Mouse (Mus musculus) hindbrain, postnatal 0 days (tissue): ENCODE results near the gene Ampd2. TPM values are rescaled to one million over a fixed set of nuclear protein-coding genes. Genes with fewer than 3 reads are reported as not detected.
A peak's percentile ranks its signal among the peaks of the same experiment; 100 is the strongest.

Source experiments
- ATAC-seq: fragments of 200-750 bp; cut with Nextera tagmentation; 2 replicates; pipeline ENCODE4 v1.8.0; 2017; ENCODE audit warnings: mild to moderate bottlenecking, moderate TSS enrichment, moderate library complexity
- DNase-seq: peaks from one replicate; pipeline ENCODE4 v3.0.0-alpha.2; 2015; ENCODE audit warnings: low spot score
- H3K27ac ChIP-seq: fragments of 300-500 bp; sonication (generic); 2 replicates; pipeline ENCODE4 v1.5.1; 2014; ENCODE audit warnings: mild to moderate bottlenecking
- H3K27me3 ChIP-seq: fragments of 300-500 bp; sonication (generic); 2 replicates; pipeline ENCODE4 v1.6.1; 2014; ENCODE audit warnings: low read length, mixed read lengths; ENCODE audit not compliant: insufficient read depth
- H3K36me3 ChIP-seq: fragments of 300-500 bp; sonication (generic); 2 replicates; pipeline ENCODE4 v1.6.1; 2014; ENCODE audit warnings: low read length, mixed read lengths; ENCODE audit not compliant: insufficient read depth
- H3K4me1 ChIP-seq: fragments of 300-500 bp; sonication (generic); 2 replicates; pipeline ENCODE4 v1.6.1; 2014; ENCODE audit warnings: antibody characterized with exemption, low read length, mixed read lengths; ENCODE audit not compliant: insufficient read depth
- H3K4me2 ChIP-seq: fragments of 300-500 bp; sonication (generic); 2 replicates; pipeline ENCODE4 v1.6.1; 2014; ENCODE audit warnings: low read depth, mild to moderate bottlenecking, low read length, moderate library complexity, mixed read lengths
- H3K4me3 ChIP-seq: fragments of 300-500 bp; sonication (generic); 2 replicates; pipeline ENCODE4 v1.5.1; 2014; ENCODE audit warnings: low read length
- H3K9ac ChIP-seq: fragments of 300-500 bp; sonication (generic); replicated peaks from 2 replicates; pipeline ENCODE4 v1.6.1; 2014; ENCODE audit warnings: mild to moderate bottlenecking, low read length, moderate library complexity, mixed read lengths
- H3K9me3 ChIP-seq: fragments of 300-500 bp; sonication (generic); 2 replicates; pipeline ENCODE4 v1.6.1; 2016; ENCODE audit warnings: low read length, mixed read lengths
- CTCF ChIP-seq: IDR thresholded peaks from 2 replicates; pipeline ENCODE4 v1.5.1; 2016; ENCODE audit warnings: antibody characterized with exemption, control low read depth, low read depth
- WGBS: fragments of 180-500 bp; shearing (Covaris S2); extraction: QIAGEN DNeasy Blood & Tissue Kit; methylation state at CpG from one replicate; pipeline ENCODE4 v1.1.7; 2014; 5-methylcytosine and 5-hydroxymethylcytosine counted together
- polyA plus RNA-seq: library from polyadenylated mRNA; unstranded; fragments of >200 nt; fragmentation: Nextera tagmentation; extraction: Ambion mirVana; gene quantifications from 2 replicates; pipeline ENCODE4 v1.2.1, GENCODE M21; 2015
- total RNA-seq: library from RNA; depleted of rRNA; stranded (reverse); fragments of >200 nt; gene quantifications from 2 replicates; pipeline ENCODE4 v1.2.3, GENCODE M21; 2014

The Ampd2 gene
- total and polyA plus RNA-seq, 2 experiments from 2014 or later = 40.3 to 56.6 TPM

DNA sequence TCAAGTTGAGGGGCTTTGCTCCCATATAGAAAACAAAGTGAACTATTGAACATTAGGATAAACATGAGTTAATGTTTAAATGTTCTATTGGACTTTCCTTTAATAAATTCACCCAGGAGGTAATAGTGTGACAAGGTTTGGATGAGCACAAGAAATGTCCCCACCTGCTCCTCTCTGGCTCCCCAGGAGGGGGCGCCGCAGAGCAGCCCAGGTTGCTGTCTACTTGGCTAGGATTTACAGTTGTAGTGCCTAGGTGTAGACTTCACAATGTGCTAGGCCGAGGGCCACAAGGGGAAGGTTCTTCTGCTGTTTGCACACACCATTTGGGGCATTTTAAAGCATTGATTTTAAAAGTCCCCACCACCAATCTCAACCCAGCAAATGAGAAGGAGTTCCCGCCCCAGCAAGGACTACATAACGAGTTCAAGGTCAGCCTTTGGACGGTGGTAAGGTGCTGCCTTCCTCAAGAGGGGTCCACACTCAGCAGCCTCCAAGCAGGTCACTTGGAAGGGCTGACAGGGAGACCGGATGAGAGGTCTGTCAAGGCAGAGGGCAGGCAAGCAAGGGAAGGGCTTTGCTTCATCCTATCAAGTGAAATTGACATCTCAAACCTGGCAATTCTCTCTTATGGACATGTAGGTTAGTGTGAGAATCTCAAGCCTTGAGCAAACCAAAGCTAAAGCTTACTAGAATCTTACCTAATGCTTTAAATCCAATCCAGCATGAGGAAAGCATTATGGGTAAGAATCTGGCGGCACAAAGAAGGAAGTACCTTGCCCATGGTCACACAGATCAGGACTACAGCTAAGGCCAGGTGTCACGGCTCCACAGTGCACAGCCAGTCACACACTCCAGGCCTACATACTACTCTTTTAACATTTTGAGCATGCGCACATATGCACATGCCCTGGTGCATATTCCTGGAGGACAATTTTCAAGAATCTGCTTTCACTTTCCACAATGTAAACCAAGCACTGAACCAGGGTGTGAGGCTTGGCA lies 15.9 kb downstream of the Ampd2 start:
- DNase-seq (peak; percentile 46), ATAC-seq (no peak)
- 72% methylated on average over 10 of the region's 10 CpGs for WGBS
- Histone ChIP-seq H3K27me3 (no peaks in the 10 kb centered on the region), H3K4me1 (no peaks in the 10 kb centered on the region), H3K9ac (no peak overlapping the region), H3K4me3 (no peak overlapping the region), H3K4me2 (no peak overlapping the region), H3K36me3 (peaks cover 11% of the 10 kb centered on the region), H3K9me3 (no peaks in the 10 kb centered on the region), H3K27ac (no peak overlapping the region)
- TF ChIP-seq CTCF = peak; percentile 77

DNA sequence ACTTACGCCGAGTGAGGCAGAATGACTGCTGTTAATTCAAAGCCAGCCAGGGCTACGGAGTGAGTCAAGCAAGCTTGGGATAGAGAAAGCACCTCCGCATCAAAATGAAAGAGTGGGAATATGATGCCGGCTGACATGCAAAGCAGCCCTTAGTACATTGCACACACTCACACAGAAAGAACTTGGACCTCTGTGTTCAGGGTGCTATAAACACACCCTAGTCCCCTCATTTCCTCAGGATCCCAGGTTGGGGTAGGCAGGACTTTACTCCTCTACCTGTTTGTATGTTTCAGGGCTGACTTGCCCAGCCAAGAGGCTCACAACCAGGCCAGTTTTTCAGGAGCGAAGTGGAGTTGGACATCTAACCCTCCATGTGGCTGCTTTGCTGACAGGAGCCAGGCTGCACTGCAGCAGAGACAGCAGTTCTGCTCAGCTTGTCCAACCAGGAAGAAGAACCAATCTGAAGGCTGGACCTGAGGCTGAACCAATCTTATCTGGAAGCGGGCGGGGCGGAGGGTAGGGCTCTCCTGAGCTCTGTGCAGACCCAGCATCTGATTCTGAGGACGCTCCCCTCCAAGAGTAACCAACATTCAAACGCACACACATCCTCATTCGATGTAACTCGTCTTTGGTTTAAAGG lies 17.1 kb downstream of the Ampd2 start:
- WGBS = 78% methylated on average over 13 of the region's 13 CpGs
- TF ChIP-seq CTCF = no peak
- ATAC-seq = no peak

DNA sequence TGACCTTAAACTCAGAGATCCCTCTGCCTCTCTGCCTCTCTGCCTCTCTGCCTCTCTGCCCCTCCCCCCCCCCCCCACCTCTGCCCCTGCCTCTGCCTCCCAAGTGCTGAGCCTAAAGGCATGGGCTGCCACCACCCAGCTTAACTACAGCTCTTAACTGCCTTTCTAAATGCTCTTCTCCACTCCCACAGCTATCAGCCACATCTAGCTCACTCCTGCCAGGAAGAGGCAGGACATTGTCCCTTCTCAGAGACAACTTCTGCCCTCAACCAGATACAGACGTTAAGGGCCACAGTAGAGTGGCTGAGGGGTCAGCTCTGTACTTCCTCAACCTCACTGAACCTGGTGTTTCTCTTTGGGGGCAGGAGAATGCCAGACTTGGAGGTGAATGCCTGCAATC lies 17.6 kb downstream of the Ampd2 start:
- H3K9ac ChIP-seq = no peak overlapping the region

More for the DNA sequence above, 17.1 kb downstream of the Ampd2 start:
- H3K27ac ChIP-seq = no peak overlapping the region
- H3K9me3 ChIP-seq = no peaks in the 10 kb centered on the region
- H3K36me3 ChIP-seq = no peaks in the 10 kb centered on the region
- H3K4me3 ChIP-seq = no peak overlapping the region
- no peaks in the 10 kb centered on the region for H3K4me1 ChIP-seq
- no peak overlapping the region for H3K4me2 ChIP-seq
- H3K9ac ChIP-seq = no peak overlapping the region
- no peaks in the 10 kb centered on the region for H3K27me3 ChIP-seq
- no peak for DNase-seq

DNA sequence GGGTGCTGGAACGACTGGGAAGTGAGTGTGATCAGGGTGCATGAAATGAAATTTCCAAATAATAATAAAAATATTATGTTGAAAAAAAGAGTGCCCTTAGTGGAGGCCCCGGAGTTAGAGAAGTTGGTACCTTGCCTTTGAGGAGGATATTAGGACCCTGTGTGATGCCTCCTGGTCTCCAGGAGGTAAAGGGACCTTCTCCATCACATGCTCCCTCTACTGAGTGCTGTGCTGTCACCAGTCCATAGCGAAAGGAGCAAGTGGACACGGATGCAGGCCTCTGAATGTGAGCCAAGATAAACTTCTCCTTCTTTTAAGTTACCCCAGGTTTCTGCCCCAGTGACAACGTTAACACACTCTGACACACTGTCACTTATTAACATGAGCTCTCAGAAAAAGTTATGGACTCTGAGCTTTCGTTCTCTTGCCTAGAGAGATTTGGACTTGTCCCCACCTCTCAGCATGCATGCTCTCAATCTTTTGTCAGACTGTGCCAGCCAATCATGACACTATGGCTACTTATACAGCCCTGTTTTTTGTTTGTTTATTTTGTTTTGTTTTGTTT lies 19.0 kb downstream of the Ampd2 start:
- no peak overlapping the region for H3K27ac ChIP-seq
- H3K4me2 ChIP-seq = no peak overlapping the region
- H3K27me3 ChIP-seq = no peaks in the 10 kb centered on the region
- DNase-seq = no peak
- H3K36me3 ChIP-seq = no peaks in the 10 kb centered on the region
- no peaks in the 10 kb centered on the region for H3K9me3 ChIP-seq
- H3K9ac ChIP-seq = no peak overlapping the region
- ATAC-seq = no peak
- WGBS = 56% methylated on average over 6 of the region's 6 CpGs
- H3K4me1 ChIP-seq = no peaks in the 10 kb centered on the region
- H3K4me3 ChIP-seq = no peak overlapping the region
- no peak for TF ChIP-seq CTCF

More for the DNA sequence above, 17.6 kb downstream of the Ampd2 start:
- no peak for TF ChIP-seq CTCF
- ATAC-seq (no peak), DNase-seq (no peak)
- H3K4me2 ChIP-seq = no peak overlapping the region
- no peaks in the 10 kb centered on the region for H3K9me3 ChIP-seq
- H3K36me3 ChIP-seq = no peaks in the 10 kb centered on the region
- H3K27me3 ChIP-seq = no peaks in the 10 kb centered on the region
- H3K27ac ChIP-seq = no peak overlapping the region
- no peaks in the 10 kb centered on the region for H3K4me1 ChIP-seq
- no peak overlapping the region for H3K4me3 ChIP-seq
- WGBS = 45% methylated on average over 1 of the region's 1 CpGs

DNA sequence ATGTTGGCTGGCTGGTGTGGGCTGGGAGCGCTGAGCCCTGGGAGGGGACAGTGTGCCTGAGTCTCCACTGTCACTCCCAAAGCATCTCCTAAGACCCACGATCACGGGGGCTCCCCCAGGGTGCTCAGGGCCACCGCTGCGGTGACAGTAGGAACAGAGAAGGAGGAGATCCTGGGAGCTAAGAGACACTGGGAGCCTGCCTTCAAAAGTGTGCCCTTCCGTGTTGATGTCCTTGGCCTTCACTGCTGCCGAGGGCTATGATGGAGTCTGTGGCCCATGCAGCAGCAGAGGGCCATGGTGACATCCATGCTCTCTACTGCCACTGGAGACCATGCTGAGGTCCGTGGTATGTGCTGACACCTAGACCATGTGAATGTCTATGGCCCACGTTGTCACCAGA lies 20.9 kb downstream of the Ampd2 start:
- no peak for TF ChIP-seq CTCF
- WGBS = 86% methylated on average over 9 of the region's 9 CpGs
- no peak for ATAC-seq

DNA sequence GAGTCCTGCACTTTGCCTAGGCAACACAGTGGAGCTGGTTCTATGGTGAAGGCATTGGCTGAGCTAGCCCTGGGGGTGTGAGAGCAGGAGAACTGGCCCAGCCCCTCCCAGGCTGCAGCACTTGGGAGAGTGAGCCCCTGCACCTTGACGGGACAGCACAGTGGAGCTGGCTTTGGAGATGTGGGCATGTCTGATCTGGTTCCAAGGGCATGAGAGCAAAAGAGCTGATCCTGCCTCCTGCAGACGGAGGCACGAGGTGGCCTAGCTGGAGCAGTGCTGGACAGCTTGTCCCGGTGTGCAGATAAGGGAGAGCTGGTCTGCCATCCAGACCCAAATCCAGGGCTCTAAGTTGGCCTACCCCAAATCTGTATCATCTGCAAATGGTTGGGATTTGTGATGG lies 21.8 kb downstream of the Ampd2 start:
- H3K4me3 ChIP-seq = no peak overlapping the region
- no peak overlapping the region for H3K9ac ChIP-seq
- no peak for DNase-seq
- 71% methylated on average over 4 of the region's 4 CpGs for WGBS
- no peaks in the 10 kb centered on the region for H3K36me3 ChIP-seq
- no peak for ATAC-seq
- H3K4me1 ChIP-seq = no peaks in the 10 kb centered on the region
- H3K27me3 ChIP-seq = no peaks in the 10 kb centered on the region
- no peak for TF ChIP-seq CTCF
- H3K4me2 ChIP-seq = no peak overlapping the region
- no peaks in the 10 kb centered on the region for H3K9me3 ChIP-seq
- H3K27ac ChIP-seq = no peak overlapping the region

More for the DNA sequence above, 20.9 kb downstream of the Ampd2 start:
- H3K4me1 ChIP-seq = no peaks in the 10 kb centered on the region
- no peaks in the 10 kb centered on the region for H3K36me3 ChIP-seq
- no peak overlapping the region for H3K4me3 ChIP-seq
- no peaks in the 10 kb centered on the region for H3K9me3 ChIP-seq
- H3K9ac ChIP-seq = no peak overlapping the region
- no peak for DNase-seq
- H3K27me3 ChIP-seq = no peaks in the 10 kb centered on the region
- no peak overlapping the region for H3K27ac ChIP-seq
- no peak overlapping the region for H3K4me2 ChIP-seq
